Mouse (Mus musculus): ENCODE measurements around the gene Dnlz. TPM values are rescaled to one million over a fixed set of nuclear protein-coding genes. Genes with fewer than 3 reads are reported as not detected.

Dnlz gene
- polyA plus RNA-seq, 1 experiment from 2014 or later, result 25.6 TPM

Other genes with a start within 250 kb of the Dnlz start
- gene Nacc2, start 228.9 kb downstream of the Dnlz start, polyA plus RNA-seq (2014; fragmentation: Nextera tagmentation; extraction: Ambion mirVana), result 10.4 and 12.0 TPM in 2 replicates
- not detected in 2 replicates for gene Lhx3, start 143.8 kb downstream of the Dnlz start, polyA plus RNA-seq (2014; fragmentation: Nextera tagmentation; extraction: Ambion mirVana)
- gene Qsox2, start 114.6 kb downstream of the Dnlz start, polyA plus RNA-seq (2014; fragmentation: Nextera tagmentation; extraction: Ambion mirVana), result 17.5 and 18.8 TPM in 2 replicates
- gene Ccdc187, start 57.6 kb downstream of the Dnlz start, polyA plus RNA-seq (2014; fragmentation: Nextera tagmentation; extraction: Ambion mirVana), result 0.58 and 1.1 TPM in 2 replicates
- 24.0 and 24.1 TPM in 2 replicates for gene Gpsm1, start 36.6 kb downstream of the Dnlz start, polyA plus RNA-seq (2014; fragmentation: Nextera tagmentation; extraction: Ambion mirVana)
- 0.51 and 0.88 TPM in 2 replicates for gene Card9, start 8.8 kb upstream of the Dnlz start, polyA plus RNA-seq (2014; fragmentation: Nextera tagmentation; extraction: Ambion mirVana)
- 29.4 and 32.2 TPM in 2 replicates for gene Snapc4, start 28.5 kb upstream of the Dnlz start, polyA plus RNA-seq (2014; fragmentation: Nextera tagmentation; extraction: Ambion mirVana)
- gene Entr1, start 37.2 kb upstream of the Dnlz start, polyA plus RNA-seq (2014; fragmentation: Nextera tagmentation; extraction: Ambion mirVana), result 102 and 117 TPM in 2 replicates
- 83.2 and 86.5 TPM in 2 replicates for gene Pmpca, start 37.2 kb upstream of the Dnlz start, polyA plus RNA-seq (2014; fragmentation: Nextera tagmentation; extraction: Ambion mirVana)
- gene Inpp5e, start 57.1 kb upstream of the Dnlz start, polyA plus RNA-seq (2014; fragmentation: Nextera tagmentation; extraction: Ambion mirVana), result 20.0 and 24.0 TPM in 2 replicates
- 33.4 and 37.7 TPM in 2 replicates for gene Sec16a, start 93.1 kb upstream of the Dnlz start, polyA plus RNA-seq (2014; fragmentation: Nextera tagmentation; extraction: Ambion mirVana)
- gene Notch1, start 164.6 kb upstream of the Dnlz start, polyA plus RNA-seq (2014; fragmentation: Nextera tagmentation; extraction: Ambion mirVana), result 29.5 and 31.7 TPM in 2 replicates
- 113 and 120 TPM in 2 replicates for gene Egfl7, start 227.9 kb upstream of the Dnlz start, polyA plus RNA-seq (2014; fragmentation: Nextera tagmentation; extraction: Ambion mirVana)
- not detected in 2 replicates for gene Gm20532, start 234.5 kb upstream of the Dnlz start, polyA plus RNA-seq (2014; fragmentation: Nextera tagmentation; extraction: Ambion mirVana)